Mouse (Mus musculus): ENCODE results near the gene Krtap8-1. TPM values are rescaled to one million over a fixed set of nuclear protein-coding genes. Genes with fewer than 3 reads are reported as not detected.

The Krtap8-1 gene
- polyA plus RNA-seq (2017; shearing (Covaris generic)) = not detected

DNA sequence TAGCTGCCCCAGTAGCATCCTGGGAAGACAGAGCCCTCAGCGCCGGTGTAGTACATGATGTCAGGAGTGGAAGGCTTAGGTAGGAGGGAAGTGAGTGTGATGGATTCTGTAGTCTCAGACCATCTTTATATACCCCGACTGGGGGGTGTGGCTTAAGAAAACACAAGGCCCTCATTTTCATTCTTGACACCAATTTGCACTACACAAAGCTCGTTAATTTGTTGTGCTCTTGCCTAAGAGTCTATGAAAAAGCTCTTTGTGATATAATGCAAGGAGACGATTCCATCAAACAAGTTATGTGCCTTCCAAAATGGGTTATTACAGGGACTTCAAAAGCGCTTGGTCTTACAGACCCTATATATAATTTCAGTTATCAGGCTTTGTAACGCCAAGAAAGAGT, at the start of gene Krtap8-1:
Gene Krtap8-1, minus strand, starts transcription at position 101 of the 400 bp plus-strand sequence.

DNA sequence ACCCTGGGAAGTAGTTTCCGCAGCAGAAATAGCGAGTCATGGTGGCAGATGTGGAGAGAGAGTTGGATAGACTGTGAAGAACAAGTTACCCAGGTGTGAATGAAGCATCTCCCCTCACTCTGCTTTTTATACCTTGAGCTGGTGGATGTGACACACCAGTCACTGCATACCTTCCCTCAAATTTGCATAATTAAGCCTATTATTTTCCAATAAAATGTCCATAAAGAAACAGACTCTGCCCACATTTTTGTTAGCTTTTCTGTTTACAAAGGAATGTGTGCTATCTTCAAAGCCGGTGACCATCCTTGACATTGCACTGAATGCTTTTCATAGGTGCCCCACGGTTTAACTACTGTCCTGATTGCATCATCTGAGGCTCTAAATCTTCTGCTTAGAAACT, 20.5 kb upstream of the Krtap8-1 start, which contains the start of gene Krtap7-1:
Gene Krtap7-1, minus strand, starts transcription at position 101 of the 400 bp plus-strand sequence.

Other genes starting within 250 kb of the Krtap8-1 start
- under 1 TPM in 1 of 2 experiments, not detected in 1; 0.37 TPM for gene Krtap21-1, start 84.1 kb downstream of the Krtap8-1 start, polyA plus RNA-seq (2017; shearing (Covaris generic))
- gene Krtap6-2, start 67.8 kb downstream of the Krtap8-1 start, polyA plus RNA-seq (2017; shearing (Covaris generic)) = not detected
- under 1 TPM in 1 of 2 experiments, not detected in 1; 0.29 TPM for gene Krtap7-1, start 20.4 kb upstream of the Krtap8-1 start, polyA plus RNA-seq (2017; shearing (Covaris generic))
- gene Krtap11-1, start 83.2 kb upstream of the Krtap8-1 start, polyA plus RNA-seq (2017; shearing (Covaris generic)) = not detected